Comparison of ENCODE assay signal across 27 mouse cellular contexts in the genomic region with DNA sequence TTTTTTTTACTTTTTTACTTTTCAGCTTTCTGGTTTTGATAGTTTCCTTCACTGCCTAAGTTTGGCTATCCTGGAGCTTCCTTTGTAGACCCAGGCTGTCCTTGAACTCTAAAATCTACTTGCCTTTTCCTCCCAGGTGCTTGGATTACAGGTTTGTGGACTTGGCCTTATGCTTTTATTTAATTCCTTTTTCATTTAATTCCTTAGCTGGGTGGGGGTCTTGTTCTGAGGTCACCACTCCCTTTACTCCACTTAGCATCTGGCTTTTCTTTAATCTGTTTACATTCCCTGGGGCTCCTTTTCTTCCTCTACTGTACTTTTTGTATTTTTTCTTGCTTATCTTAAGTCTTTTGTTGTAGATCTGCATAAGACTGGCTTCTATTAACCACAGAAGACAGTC.
"Had no signal": no experiment of that assay in that cellular context is flagged by ENCODE, and none has a peak within 500 bp of the region (broad histone marks: within the 10 kb centered on the region; RNA-seq: fewer than 3 reads in every experiment).

No protein-coding gene starts in this region.

- H3K9me3 ChIP-seq: heart, embryonic 13.5 days; heart, embryonic 15.5 days; hindbrain, embryonic 13.5 days; hindbrain, embryonic 15.5 days; kidney, embryonic 15.5 days; limb, embryonic 10.5 days; limb, embryonic 12.5 days; liver, embryonic 12.5 days had no signal

- H3K4me3 ChIP-seq: heart, adult 2 months; heart, embryonic 13.5 days; heart, embryonic 15.5 days; hindbrain, embryonic 13.5 days; hindbrain, embryonic 15.5 days; kidney, embryonic 15.5 days; left cerebral cortex, adult 2 months; limb, embryonic 10.5 days; limb, embryonic 12.5 days; liver, embryonic 12.5 days had no signal

- H3K9ac ChIP-seq: heart, embryonic 13.5 days; heart, embryonic 15.5 days; hindbrain, embryonic 13.5 days; hindbrain, embryonic 15.5 days; kidney, embryonic 15.5 days; limb, embryonic 12.5 days; liver, embryonic 12.5 days; liver, embryonic 14.5 days had no signal

- DNase-seq: gastrocnemius, postnatal 14 days; gastrocnemius, postnatal 36 days; heart, adult 11 months; heart, adult 2 months; heart, postnatal 14 days; heart, postnatal 36 days; kidney, adult 11 months; kidney, adult 2 months; kidney, adult 9 months; kidney, postnatal 14 days; kidney, postnatal 36 days; layer of hippocampus, adult 9-11 months; liver had no signal

- H3K4me2 ChIP-seq: heart, embryonic 11.5 days; heart, embryonic 13.5 days; heart, embryonic 15.5 days; hindbrain, embryonic 13.5 days; hindbrain, embryonic 15.5 days; kidney, embryonic 15.5 days; limb, embryonic 12.5 days; liver, embryonic 12.5 days had no signal

- H3K27me3 ChIP-seq: heart, embryonic 13.5 days; heart, embryonic 15.5 days; hindbrain, embryonic 13.5 days; hindbrain, embryonic 15.5 days; kidney, embryonic 15.5 days; limb, embryonic 12.5 days; liver, embryonic 12.5 days had no signal

- H3K4me1 ChIP-seq: hindbrain, embryonic 13.5 days; limb, embryonic 10.5 days; limb, embryonic 12.5 days had no signal

- ATAC-seq: hindbrain, postnatal 0 days; intestine, embryonic 16.5 days; liver, embryonic 12.5 days had no signal

- H3K27ac ChIP-seq: heart, adult 2 months; heart, embryonic 13.5 days; heart, embryonic 15.5 days; hindbrain, embryonic 13.5 days; hindbrain, embryonic 15.5 days; hindbrain, postnatal 0 days; kidney, embryonic 15.5 days; kidney, postnatal 0 days; left cerebral cortex, adult 2 months; limb, embryonic 10.5 days; limb, embryonic 12.5 days; liver, embryonic 12.5 days; liver, embryonic 14.5 days had no signal
